Mouse (Mus musculus) cerebral cortex, adult 2 months (tissue): Measurements from ENCODE around the gene Pde4d.

Experiments
- WGBS: fragments of 180-500 bp; shearing (Covaris S2); methylation state at CpG from one replicate; pipeline ENCODE4 v1.1.7; 2018; 5-methylcytosine and 5-hydroxymethylcytosine counted together

The Pde4d gene

GRCm38 (mm10) chr13:109802201-109802600 lies 1352.5 kb downstream of the Pde4d start:
- WGBS, result 68% methylated on average over 4 of the region's 4 CpGs

- 97% methylated on average over 5 of the region's 5 CpGs for WGBS
These were observed 1356.6 kb downstream of the Pde4d start for GRCm38 (mm10) chr13:109806193-109806966.

- WGBS, result 92% methylated on average over 2 of the region's 2 CpGs
These were observed 1357.3 kb downstream of the Pde4d start for GRCm38 (mm10) chr13:109807036-109807435.

GRCm38 (mm10) chr13:109807446-109807845 lies 1357.7 kb downstream of the Pde4d start:
- WGBS, result 68% methylated on average over 3 of the region's 3 CpGs

GRCm38 (mm10) chr13:109808039-109808438 lies 1358.3 kb downstream of the Pde4d start:
- WGBS, result 82% methylated on average over 6 of the region's 6 CpGs

- WGBS, result 77% methylated on average over 7 of the region's 7 CpGs
These were observed 1359.2 kb downstream of the Pde4d start for GRCm38 (mm10) chr13:109808946-109809345.

GRCm38 (mm10) chr13:109809646-109810045 lies 1359.9 kb downstream of the Pde4d start:
- 85% methylated on average over 4 of the region's 4 CpGs for WGBS

- 94% methylated on average over 4 of the region's 4 CpGs for WGBS
These were observed 1364.2 kb downstream of the Pde4d start for GRCm38 (mm10) chr13:109813924-109814323.

GRCm38 (mm10) chr13:109819071-109819470 lies 1369.3 kb downstream of the Pde4d start:
- 68% methylated on average over 3 of the region's 3 CpGs for WGBS

GRCm38 (mm10) chr13:109820141-109820540 lies 1370.4 kb downstream of the Pde4d start:
- 70% methylated on average over 3 of the region's 3 CpGs for WGBS

GRCm38 (mm10) chr13:109820866-109821265 lies 1371.1 kb downstream of the Pde4d start:
- 83% methylated on average over 3 of the region's 3 CpGs for whole genome bisulfite sequencing

GRCm38 (mm10) chr13:109821725-109822412 lies 1372.1 kb downstream of the Pde4d start:
- 6% methylated on average over 8 of the region's 8 CpGs for WGBS

GRCm38 (mm10) chr13:109822413-109823298 lies 1372.9 kb downstream of the Pde4d start:
- WGBS, result under 1% methylated on average over 15 of the region's 15 CpGs

- WGBS, result 11% methylated on average over 11 of the region's 11 CpGs
These were observed 1373.7 kb downstream of the Pde4d start for GRCm38 (mm10) chr13:109823307-109824031.

GRCm38 (mm10) chr13:109825891-109826290 lies 1376.1 kb downstream of the Pde4d start:
- WGBS, result 86% methylated on average over 6 of the region's 6 CpGs

- WGBS, result 71% methylated on average over 6 of the region's 6 CpGs
These were observed 1377.6 kb downstream of the Pde4d start for GRCm38 (mm10) chr13:109827341-109827740.

- 75% methylated on average over 3 of the region's 3 CpGs for WGBS
These were observed 1378.2 kb downstream of the Pde4d start for GRCm38 (mm10) chr13:109827909-109828308.

GRCm38 (mm10) chr13:109829444-109829843 lies 1379.7 kb downstream of the Pde4d start:
- WGBS, result 84% methylated on average over 3 of the region's 3 CpGs

- 98% methylated on average over 3 of the region's 3 CpGs for WGBS
These were observed 1385.2 kb downstream of the Pde4d start for GRCm38 (mm10) chr13:109834935-109835334.

- 63% methylated on average over 11 of the region's 11 CpGs for WGBS
These were observed 1387.7 kb downstream of the Pde4d start for GRCm38 (mm10) chr13:109837453-109837852.

GRCm38 (mm10) chr13:109837921-109838320 lies 1388.2 kb downstream of the Pde4d start:
- 86% methylated on average over 7 of the region's 7 CpGs for WGBS
